Mouse (Mus musculus): ENCODE data around the gene Polr2m.
"Not testable (repeated sequence)": the region's sequence is repeated elsewhere in the genome, so short reads cannot be mapped to it uniquely, and the experiment has no call there.

Gene Polr2m

GRCm38 (mm10) chr9:71485475-71486094, at the start of gene Polr2m:
Polr2m (minus strand) TSS chr9:71485935.
- peak; percentile 96 for DNase-seq (ENCODE audit: low read depth)

GRCm38 (mm10) chr9:71535036-71535435, 49.3 kb upstream of the Polr2m start:
- DNase-seq (ENCODE audit: low read depth): no peak

DNA sequence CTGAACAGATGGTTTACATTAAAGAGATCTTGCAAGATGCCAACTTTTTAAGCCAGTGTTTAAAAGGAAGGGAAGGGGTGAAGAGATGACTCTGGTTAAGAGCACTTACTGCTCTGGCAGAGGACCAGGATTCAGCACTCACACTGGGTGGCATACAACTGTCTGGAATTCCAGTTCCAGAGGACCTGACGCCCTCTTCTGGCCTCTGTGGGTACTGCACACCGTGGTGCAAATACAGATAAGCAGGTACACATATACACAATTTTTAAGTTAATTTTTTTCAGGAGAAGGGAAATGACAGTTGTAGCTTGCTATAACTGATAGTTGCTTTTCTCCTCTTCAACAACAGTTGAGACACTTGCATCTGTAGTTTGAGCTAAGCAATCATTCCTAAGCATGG, 44.2 kb upstream of the Polr2m start:
- peak; percentile 24 for DNase-seq (ENCODE audit: low read depth)

DNA sequence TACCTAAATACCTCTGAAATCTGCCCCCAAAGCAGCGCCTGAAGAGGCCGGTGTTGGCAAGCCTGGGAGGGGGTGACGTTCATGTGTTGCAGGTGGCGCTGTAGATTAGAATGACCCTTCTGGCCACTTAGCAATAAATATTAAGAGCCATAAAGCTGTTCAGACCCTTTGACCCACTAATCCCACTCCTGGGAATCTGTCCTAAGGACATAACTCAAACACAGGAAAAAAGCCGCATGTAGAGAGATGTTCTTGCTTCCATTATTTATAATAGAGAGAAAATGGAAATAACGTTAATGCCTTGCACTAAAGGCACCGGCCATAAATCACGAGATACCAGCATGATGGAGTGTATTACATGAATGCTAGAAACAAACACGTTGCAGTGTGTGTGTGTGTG, 41.7 kb upstream of the Polr2m start:
- no peak for DNase-seq (ENCODE audit: low read depth)

GRCm38 (mm10) chr9:71523901-71524300, 38.2 kb upstream of the Polr2m start:
- DNase-seq (ENCODE audit: low read depth): no peak

DNA sequence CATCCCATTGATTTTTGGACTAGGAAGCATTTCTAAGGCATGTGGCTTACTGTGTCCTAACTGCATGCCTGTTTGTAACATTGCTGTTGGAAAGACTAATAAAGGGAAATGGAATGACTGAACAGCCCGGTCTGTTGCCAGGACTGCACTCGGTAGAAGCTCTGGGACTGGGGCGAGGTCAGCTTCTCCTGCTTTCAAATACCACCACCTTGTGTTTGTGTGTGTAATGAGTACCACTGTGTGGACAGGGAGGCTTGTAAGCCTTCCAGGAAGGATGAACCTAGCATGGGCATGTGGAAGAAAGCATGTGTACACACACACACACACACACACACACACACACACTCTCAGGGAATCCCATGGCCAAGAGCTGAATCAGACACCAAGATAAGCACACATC, 34.1 kb upstream of the Polr2m start:
- no peak for DNase-seq (ENCODE audit: low read depth)

DNA sequence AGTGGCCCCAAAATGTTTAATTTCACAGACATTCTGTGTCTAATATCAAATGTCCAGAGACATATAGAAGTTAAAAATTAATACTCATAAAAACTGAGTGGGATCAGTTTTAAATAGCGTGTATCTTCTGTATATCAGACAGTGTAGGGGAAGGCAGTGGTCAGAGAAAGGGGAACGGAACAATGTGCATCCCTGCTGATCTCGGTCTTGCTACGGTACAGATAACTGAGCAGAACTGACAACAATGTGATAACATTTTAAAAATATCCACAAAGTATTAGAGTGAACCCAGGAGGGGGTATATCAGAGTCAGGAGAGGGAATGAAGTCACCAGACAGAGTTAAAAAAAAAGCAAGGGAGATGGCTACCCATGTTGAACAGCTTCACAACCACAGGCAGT, 31.8 kb upstream of the Polr2m start:
- DNase-seq (ENCODE audit: low read depth): no peak

DNA sequence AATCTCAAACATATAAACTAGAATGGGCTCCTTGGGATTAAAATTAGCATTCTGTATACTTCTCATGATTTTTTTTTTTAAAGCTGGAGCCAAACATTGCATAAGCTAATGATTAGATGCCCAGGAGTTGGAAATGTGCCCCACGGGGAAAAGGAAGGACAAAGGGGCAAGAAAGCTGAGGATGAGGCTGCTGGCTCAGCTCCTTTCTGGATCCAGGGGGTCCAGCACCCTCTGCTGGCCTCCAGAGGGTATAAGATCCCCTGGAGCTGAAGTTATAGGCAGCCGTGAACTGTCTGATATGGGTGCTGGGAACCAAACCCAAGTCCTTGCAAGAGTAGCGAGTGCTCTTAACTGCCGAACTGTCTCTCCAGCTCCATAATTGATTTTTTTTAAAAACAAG, 30.1 kb upstream of the Polr2m start:
- peak; percentile 6 for DNase-seq (ENCODE audit: low read depth)

DNA sequence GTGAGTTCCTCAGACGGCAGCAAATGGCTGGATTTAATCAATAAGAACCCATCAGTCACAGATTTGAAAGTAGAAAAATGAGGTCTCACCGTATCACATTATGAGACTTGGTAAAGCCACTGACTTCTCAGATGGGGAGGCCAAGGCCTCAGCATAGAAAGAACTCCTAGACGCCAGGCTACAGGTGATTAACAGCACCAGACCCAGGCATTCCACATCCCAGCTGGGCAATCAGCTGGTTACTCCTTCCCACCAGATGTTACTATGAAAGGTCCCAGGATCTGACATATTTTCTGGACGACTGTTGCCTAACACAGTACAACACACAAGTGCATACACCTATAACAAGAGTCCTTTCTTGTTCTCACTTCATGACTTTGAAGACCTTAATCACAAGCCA, 27.8 kb upstream of the Polr2m start:
- no peak for DNase-seq (ENCODE audit: low read depth)

DNA sequence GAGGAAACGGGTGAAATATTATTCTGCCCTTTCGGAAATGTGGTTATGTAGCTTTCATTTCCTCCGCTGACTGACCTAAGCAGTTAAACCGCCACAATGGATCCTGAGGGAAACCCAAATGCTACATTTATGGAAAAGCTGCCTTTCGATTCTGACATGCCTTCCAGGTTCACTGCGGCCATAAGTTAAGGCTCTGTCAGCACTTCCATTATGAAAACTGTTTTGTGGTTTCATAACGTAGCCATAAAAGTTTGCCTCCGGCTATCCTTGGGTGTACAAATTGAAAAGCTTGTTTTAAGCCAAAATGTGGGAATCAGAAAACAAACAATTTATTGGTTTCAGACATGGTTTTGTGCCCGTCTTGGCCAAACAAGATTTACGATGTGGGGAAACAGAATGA, 27.2 kb upstream of the Polr2m start:
- peak; percentile 80 for DNase-seq (ENCODE audit: low read depth)

DNA sequence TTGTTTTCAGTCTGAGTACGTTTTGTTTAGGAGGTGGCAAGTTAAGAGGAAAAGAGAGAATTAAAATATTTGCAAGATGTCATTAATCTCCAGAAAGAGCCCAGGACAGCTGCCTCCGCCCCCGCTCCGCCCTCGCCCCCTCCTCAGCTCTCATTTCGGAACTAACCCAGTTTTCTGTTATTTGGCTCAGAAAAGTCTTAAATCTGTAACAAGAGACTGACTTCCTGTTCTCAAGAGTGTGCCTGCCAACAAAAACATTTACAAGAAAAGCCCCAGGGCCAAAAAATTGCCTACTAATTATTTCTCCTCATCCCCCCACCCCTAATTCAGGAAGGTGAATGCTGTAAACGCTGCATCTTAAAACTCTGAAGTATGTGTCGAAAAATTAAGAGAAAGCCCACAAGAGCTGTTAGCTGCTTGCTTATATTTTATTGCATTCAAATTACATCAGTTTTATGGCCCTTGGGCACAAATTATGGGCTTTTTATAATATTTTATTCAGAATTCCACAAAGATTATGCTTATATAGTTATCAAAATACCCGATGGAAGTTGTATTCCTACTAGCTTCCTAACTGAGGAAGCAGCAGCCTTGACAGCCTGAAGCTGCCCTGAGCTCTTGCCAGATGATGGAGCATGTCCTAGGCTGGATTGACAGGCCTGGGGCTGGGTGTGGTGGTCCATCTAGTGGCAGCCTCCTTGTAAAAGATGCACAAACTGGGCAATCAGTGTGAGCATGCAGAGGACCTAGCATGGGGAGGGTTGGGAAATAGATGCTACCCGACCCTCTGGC, 12.9 kb upstream of the Polr2m start:
- peak; percentile 7 for DNase-seq (ENCODE audit: low read depth)

GRCm38 (mm10) chr9:71496637-71497036, 10.9 kb upstream of the Polr2m start:
- DNase-seq (ENCODE audit: low read depth): peak; percentile 6

DNA sequence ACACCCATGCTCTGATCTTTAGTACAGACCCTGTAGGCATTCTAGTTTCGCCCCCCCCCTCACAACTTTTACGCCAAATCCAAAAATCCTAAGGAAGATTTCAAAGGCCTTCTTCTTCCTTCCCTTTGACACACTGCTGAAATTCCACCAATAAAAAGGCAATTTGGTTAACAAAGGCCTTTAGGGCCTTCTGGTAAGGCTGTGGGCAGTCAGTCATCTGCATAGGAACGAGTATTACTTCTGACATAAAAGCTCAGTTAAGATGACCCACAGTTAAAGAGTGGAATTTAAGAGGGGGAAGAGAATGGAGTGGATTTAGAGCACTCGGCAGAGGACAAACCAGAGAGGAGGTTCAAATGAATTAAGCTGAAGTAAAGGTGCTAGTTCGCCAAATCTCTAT, 8.0 kb upstream of the Polr2m start:
- no peak for DNase-seq (ENCODE audit: low read depth)

GRCm38 (mm10) chr9:71492296-71493025, 6.7 kb upstream of the Polr2m start:
- DNase-seq (ENCODE audit: low read depth): peak; percentile 19

DNA sequence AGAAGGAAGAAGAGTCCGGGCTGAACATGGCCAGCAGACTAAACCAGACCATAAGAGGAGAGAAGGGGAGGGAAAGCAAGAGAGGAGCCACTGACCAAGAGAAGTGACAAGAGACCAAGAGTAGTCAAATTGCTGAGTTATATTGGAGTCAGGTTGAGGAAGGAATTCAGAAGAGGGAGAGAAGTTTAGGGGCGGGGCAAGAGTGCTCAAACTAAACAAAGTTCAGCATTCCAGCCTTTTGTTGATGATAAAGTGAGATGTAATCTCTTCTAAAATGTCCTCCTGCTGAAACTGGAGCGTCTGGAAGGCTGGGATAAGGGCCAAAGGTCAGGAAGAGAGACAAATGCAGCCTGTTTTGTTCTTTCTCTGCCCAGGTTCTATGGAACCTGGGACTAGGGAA, 4.3 kb upstream of the Polr2m start:
- no peak for DNase-seq (ENCODE audit: low read depth)

- DNase-seq (ENCODE audit: low read depth): no peak
Measured at GRCm38 (mm10) chr9:71486127-71486526, 392 bp upstream of the Polr2m start.

DNA sequence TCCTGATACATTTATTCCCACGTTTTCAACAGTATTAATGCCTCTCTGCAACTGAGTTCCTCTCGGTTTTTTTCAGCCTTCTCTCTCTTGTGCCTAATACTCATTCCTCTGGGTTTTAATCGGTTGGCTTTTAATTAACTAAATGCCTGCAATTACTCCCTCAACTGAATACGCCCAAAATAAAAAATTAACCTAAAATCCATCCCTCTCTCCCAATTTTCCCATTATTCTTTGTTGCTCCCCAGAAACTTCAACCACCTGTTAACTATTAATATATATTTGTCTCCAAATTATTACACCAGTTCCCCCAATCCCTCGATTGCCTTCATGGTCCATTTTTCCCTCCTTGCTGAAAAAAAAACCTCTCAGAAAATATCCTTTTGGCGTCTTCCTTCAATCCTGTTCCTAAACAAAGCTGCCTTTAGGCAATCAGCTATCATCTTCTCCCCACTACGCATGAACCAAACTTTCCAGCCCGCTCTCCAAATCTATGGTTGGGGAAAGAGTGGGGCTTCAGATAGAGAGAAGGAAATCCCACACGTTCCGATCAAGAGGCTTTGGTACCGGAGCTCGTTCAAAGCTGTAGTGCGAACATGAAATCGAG, 762 bp downstream of the Polr2m start:
- DNase-seq (ENCODE audit: low read depth): no peak

DNA sequence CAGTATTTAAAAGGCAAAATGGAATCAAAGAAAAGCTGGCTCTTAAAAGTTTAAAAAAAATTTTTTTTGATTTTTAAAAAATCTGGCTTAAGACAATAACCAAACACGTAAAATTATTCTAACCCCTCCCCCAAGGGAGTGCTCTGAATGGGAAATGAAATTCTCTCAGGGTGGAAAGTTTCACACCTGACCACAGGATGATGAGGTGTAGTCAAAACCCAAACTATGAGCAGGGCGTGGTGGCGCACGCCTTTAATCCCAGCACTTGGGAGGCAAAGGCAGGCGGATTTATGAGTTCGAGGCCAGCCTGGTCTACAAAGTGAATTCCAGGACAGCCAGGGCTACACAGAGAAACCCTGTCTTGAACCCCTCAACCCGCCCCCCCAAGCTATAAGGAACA, 1.9 kb downstream of the Polr2m start:
- DNase-seq (ENCODE audit: low read depth): not testable (repeated sequence)

GRCm38 (mm10) chr9:71480305-71480704, 5.4 kb downstream of the Polr2m start:
- DNase-seq (ENCODE audit: low read depth): no peak

DNA sequence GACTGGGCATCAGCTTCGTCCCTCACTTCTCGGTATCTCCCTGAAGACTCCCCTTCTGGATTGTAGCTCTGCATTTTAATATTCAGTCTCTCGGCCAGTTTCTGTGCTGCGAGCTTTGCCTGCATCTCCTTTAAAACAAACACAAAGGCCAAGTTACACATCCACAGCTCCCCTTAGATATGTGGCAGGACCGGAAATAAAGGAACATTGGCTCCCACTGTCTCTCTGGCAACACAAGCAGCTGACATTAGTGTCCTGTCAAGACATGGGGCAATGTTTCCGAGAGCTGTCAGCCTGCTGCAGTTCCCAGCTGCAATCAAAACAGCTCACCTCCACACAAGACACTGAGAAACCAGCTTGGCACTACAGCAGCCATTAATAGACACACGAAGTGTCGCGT, 6.3 kb downstream of the Polr2m start:
- DNase-seq (ENCODE audit: low read depth): no peak

DNA sequence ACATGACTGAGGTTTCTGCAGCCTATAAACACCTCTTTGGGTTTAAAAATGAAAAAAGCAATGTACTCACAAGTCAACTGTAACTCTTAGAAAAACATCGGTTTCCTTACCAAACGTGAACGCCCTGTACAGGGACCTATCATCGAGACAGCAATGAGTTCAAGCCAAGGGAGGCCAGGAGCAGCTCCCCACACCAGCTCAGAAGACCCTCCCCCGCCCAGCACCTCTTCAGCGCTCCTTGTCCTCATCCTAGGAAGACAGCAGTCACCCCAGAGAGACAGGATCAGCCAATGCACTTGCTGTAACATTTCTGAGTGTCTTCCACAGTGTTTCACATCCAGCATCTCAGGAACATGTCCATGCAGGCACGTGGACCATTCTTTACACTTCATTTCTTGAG, 7.1 kb downstream of the Polr2m start:
- DNase-seq (ENCODE audit: low read depth): no peak

GRCm38 (mm10) chr9:71476601-71477000, 9.1 kb downstream of the Polr2m start:
- DNase-seq (ENCODE audit: low read depth): no peak

- DNase-seq (ENCODE audit: low read depth): no peak
Measured at GRCm38 (mm10) chr9:71475536-71475935, 10.2 kb downstream of the Polr2m start.
